Mouse (Mus musculus) heart, postnatal 0 days (tissue): ENCODE data around the gene Ran. TPM values are rescaled to one million over a fixed set of nuclear protein-coding genes. Genes with fewer than 3 reads are reported as not detected.

Experiments used
- ATAC-seq: fragments of 200-750 bp; cut with Nextera tagmentation; 2 replicates; pipeline ENCODE4 v1.8.0; 2017; ENCODE audit warnings: low read depth, moderate number of reproducible peaks, moderate library complexity; ENCODE audit not compliant: insufficient read depth
- DNase-seq: peaks from one replicate; pipeline ENCODE4 v3.0.0-alpha.2; 2016; ENCODE audit warnings: low spot score
- H3K27ac ChIP-seq: fragments of 300-500 bp; sonication (generic); 2 replicates; pipeline ENCODE4 v1.5.1; 2014; ENCODE audit warnings: low read depth, mild to moderate bottlenecking
- H3K27me3 ChIP-seq: fragments of 300-500 bp; sonication (generic); 2 replicates; pipeline ENCODE4 v1.6.1; 2014; ENCODE audit warnings: low read length, mixed read lengths; ENCODE audit not compliant: control insufficient read depth, insufficient read depth
- H3K36me3 ChIP-seq: fragments of 300-500 bp; sonication (generic); replicated peaks from 2 replicates; pipeline ENCODE4 v1.6.1; 2014; ENCODE audit warnings: low read length, mixed read lengths; ENCODE audit not compliant: control insufficient read depth, insufficient read depth
- H3K4me1 ChIP-seq: fragments of 300-500 bp; sonication (generic); 2 replicates; pipeline ENCODE4 v1.6.1; 2014; ENCODE audit warnings: antibody characterized with exemption; ENCODE audit not compliant: control insufficient read depth, insufficient read depth
- H3K4me2 ChIP-seq: fragments of 300-500 bp; sonication (generic); 2 replicates; pipeline ENCODE4 v1.6.1; 2014; ENCODE audit warnings: low read depth, mild to moderate bottlenecking, low read length, moderate library complexity
- H3K4me3 ChIP-seq: fragments of 300-500 bp; sonication (generic); 2 replicates; pipeline ENCODE4 v1.5.1; 2014; ENCODE audit warnings: low read depth, low read length
- H3K9ac ChIP-seq: fragments of 300-500 bp; sonication (generic); replicated peaks from 2 replicates; pipeline ENCODE4 v1.6.1; 2014; ENCODE audit warnings: low read depth, low read length, mixed read lengths
- H3K9me3 ChIP-seq: fragments of 300-500 bp; sonication (generic); replicated peaks from 2 replicates; pipeline ENCODE4 v1.6.1; 2016; ENCODE audit warnings: low read length; ENCODE audit not compliant: control insufficient read depth
- CTCF ChIP-seq: IDR thresholded peaks from 2 replicates; pipeline ENCODE4 v1.5.1; 2016; ENCODE audit warnings: antibody characterized with exemption, control low read depth, low read depth
- EP300 ChIP-seq: IDR thresholded peaks from 2 replicates; pipeline ENCODE4 v1.6.1; 2016; ENCODE audit warnings: antibody characterized with exemption, low read depth
- WGBS: fragments of 180-500 bp; shearing (Covaris S2); extraction: QIAGEN DNeasy Blood & Tissue Kit; methylation state at CpG from one replicate; pipeline ENCODE4 v1.1.7; 2014; 5-methylcytosine and 5-hydroxymethylcytosine counted together
- polyA plus RNA-seq: library from polyadenylated mRNA; unstranded; fragments of >200 nt; fragmentation: Nextera tagmentation; extraction: Ambion mirVana; gene quantifications from 2 replicates; pipeline ENCODE4 v1.2.1, GENCODE M21; 2015
- total RNA-seq: library from RNA; depleted of rRNA; stranded (reverse); fragments of >200 nt; gene quantifications from 2 replicates; pipeline ENCODE4 v1.2.3, GENCODE M21; 2014; ENCODE audit warnings: low replicate concordance

Ran gene
- total and polyA plus RNA-seq, 2 experiments from 2014 or later = 128 to 188 TPM

- TF ChIP-seq CTCF (no peak), EP300 (no peak)
Measured at GRCm38 (mm10) chr5:129025725-129026124, 5.9 kb downstream of the Ran start.

GRCm38 (mm10) chr5:129026171-129026570 lies 6.3 kb downstream of the Ran start:
- Histone ChIP-seq H3K36me3 (peaks cover 14% of the 10 kb centered on the region), H3K4me3 (no peak overlapping the region), H3K27me3 (no peaks in the 10 kb centered on the region), H3K9ac (no peak overlapping the region), H3K27ac (no peak overlapping the region), H3K4me2 (no peak overlapping the region), H3K9me3 (no peaks in the 10 kb centered on the region), H3K4me1 (peaks cover 7% of the 10 kb centered on the region)
- 83% methylated on average over 3 of the region's 3 CpGs for WGBS
- DNase-seq (no peak), ATAC-seq (no peak)
- no peak for TF ChIP-seq EP300
- no peak for TF ChIP-seq CTCF

More at GRCm38 (mm10) chr5:129025725-129026124, 5.9 kb downstream of the Ran start:
- Histone ChIP-seq H3K27ac (no peak overlapping the region), H3K36me3 (peaks cover 14% of the 10 kb centered on the region), H3K9me3 (no peaks in the 10 kb centered on the region), H3K27me3 (no peaks in the 10 kb centered on the region), H3K4me3 (no peak overlapping the region), H3K4me2 (no peak overlapping the region), H3K4me1 (peaks cover 9% of the 10 kb centered on the region), H3K9ac (no peak overlapping the region)
- 90% methylated on average over 2 of the region's 2 CpGs for WGBS
- DNase-seq = no peak
- ATAC-seq = no peak

GRCm38 (mm10) chr5:129026637-129027036 lies 6.8 kb downstream of the Ran start:
- Histone ChIP-seq H3K4me1 (peaks cover 3% of the 10 kb centered on the region), H3K27me3 (no peaks in the 10 kb centered on the region), H3K4me3 (no peak overlapping the region), H3K9ac (no peak overlapping the region), H3K9me3 (no peaks in the 10 kb centered on the region), H3K36me3 (peaks cover 14% of the 10 kb centered on the region), H3K27ac (no peak overlapping the region), H3K4me2 (no peak overlapping the region)
- ATAC-seq = no peak
- no peak for DNase-seq
- TF ChIP-seq CTCF (no peak), EP300 (no peak)
- WGBS = 82% methylated on average over 1 of the region's 1 CpGs

- no peak for ATAC-seq
- WGBS = 65% methylated on average over 5 of the region's 5 CpGs
- Histone ChIP-seq H3K36me3 (peaks cover 8% of the 10 kb centered on the region), H3K4me1 (no peaks in the 10 kb centered on the region), H3K4me2 (no peak overlapping the region), H3K4me3 (no peak overlapping the region), H3K9ac (no peak overlapping the region), H3K9me3 (no peaks in the 10 kb centered on the region), H3K27ac (no peak overlapping the region), H3K27me3 (no peaks in the 10 kb centered on the region)
- TF ChIP-seq CTCF (no peak), EP300 (no peak)
- DNase-seq = no peak
Measured at GRCm38 (mm10) chr5:129029131-129029723, 9.4 kb downstream of the Ran start.

- WGBS = 93% methylated on average over 5 of the region's 5 CpGs
- H3K27ac ChIP-seq = no peak overlapping the region
- no peak overlapping the region for H3K4me3 ChIP-seq
Measured at GRCm38 (mm10) chr5:129036678-129037077, 16.8 kb downstream of the Ran start.

GRCm38 (mm10) chr5:129037739-129038138 lies 17.9 kb downstream of the Ran start:
- H3K9me3 ChIP-seq = no peaks in the 10 kb centered on the region
- TF ChIP-seq CTCF (no peak), EP300 (no peak)
- no peak overlapping the region for H3K4me3 ChIP-seq
- no peak overlapping the region for H3K27ac ChIP-seq
- no peak for DNase-seq
- H3K4me2 ChIP-seq = no peak overlapping the region
- 76% methylated on average over 7 of the region's 7 CpGs for WGBS
- no peaks in the 10 kb centered on the region for H3K27me3 ChIP-seq
- no peaks in the 10 kb centered on the region for H3K4me1 ChIP-seq
- H3K36me3 ChIP-seq = no peaks in the 10 kb centered on the region
- H3K9ac ChIP-seq = no peak overlapping the region
- ATAC-seq = no peak

More at GRCm38 (mm10) chr5:129036678-129037077, 16.8 kb downstream of the Ran start:
- ATAC-seq = no peak
- TF ChIP-seq EP300 = no peak
- TF ChIP-seq CTCF = no peak
- Histone ChIP-seq H3K9ac (no peak overlapping the region), H3K36me3 (no peaks in the 10 kb centered on the region), H3K4me1 (no peaks in the 10 kb centered on the region), H3K4me2 (no peak overlapping the region), H3K9me3 (no peaks in the 10 kb centered on the region), H3K27me3 (no peaks in the 10 kb centered on the region)
- no peak for DNase-seq
